Mouse (Mus musculus): ENCODE data around the gene Rpn2.

The Rpn2 gene

GRCm38 (mm10) chr2:157354106-157354505, 75.3 kb downstream of the Rpn2 start:
- DNase-seq: no peak

GRCm38 (mm10) chr2:157360028-157360427, 81.2 kb downstream of the Rpn2 start:
- no peak for DNase-seq

GRCm38 (mm10) chr2:157363031-157363430, 84.2 kb downstream of the Rpn2 start:
- no peak for DNase-seq

GRCm38 (mm10) chr2:157366762-157367161, 87.9 kb downstream of the Rpn2 start:
- no peak for DNase-seq

- peak; percentile 92 for DNase-seq
Observed at GRCm38 (mm10) chr2:157367184-157367893, 88.5 kb downstream of the Rpn2 start, which contains the start of gene Manbal. Manbal (plus strand) TSS chr2:157367594.

- no peak for DNase-seq
Observed at GRCm38 (mm10) chr2:157367991-157368390, 89.2 kb downstream of the Rpn2 start.

GRCm38 (mm10) chr2:157371696-157372095, 92.9 kb downstream of the Rpn2 start:
- no peak for DNase-seq

- no peak for DNase-seq
Observed at GRCm38 (mm10) chr2:157373681-157374080, 94.9 kb downstream of the Rpn2 start.

GRCm38 (mm10) chr2:157375051-157375450, 96.2 kb downstream of the Rpn2 start:
- DNase-seq: no peak

Data from cerebellum, adult 11 months (tissue).